Mouse (Mus musculus) adrenal gland (tissue): ENCODE measurements around the gene Cyp2d40.
"Not testable (repeated sequence)": the region's sequence is repeated elsewhere in the genome, so short reads cannot be mapped to it uniquely, and the experiment has no call there.

ENCODE experiments used
- intact Hi-C: fragments of 180-260 bp; cut with DNase I; formaldehyde crosslinking; loops from one replicate; pipeline ENCODE4 v1.15.1; 2025
- long read RNA-seq, 2 experiments: library from polyadenylated mRNA; unstranded; transcript quantifications; one replicate each; pipeline ENCODE4 v2.0.0; 2020; ENCODE audit warnings: borderline replicate concordance in 1 of 2; ENCODE audit not compliant: insufficient replicate concordance in 1 of 2

The Cyp2d40 gene
- long read RNA-seq, experiment 1: 0 reads
- long read RNA-seq, experiment 2: 0 reads

DNA sequence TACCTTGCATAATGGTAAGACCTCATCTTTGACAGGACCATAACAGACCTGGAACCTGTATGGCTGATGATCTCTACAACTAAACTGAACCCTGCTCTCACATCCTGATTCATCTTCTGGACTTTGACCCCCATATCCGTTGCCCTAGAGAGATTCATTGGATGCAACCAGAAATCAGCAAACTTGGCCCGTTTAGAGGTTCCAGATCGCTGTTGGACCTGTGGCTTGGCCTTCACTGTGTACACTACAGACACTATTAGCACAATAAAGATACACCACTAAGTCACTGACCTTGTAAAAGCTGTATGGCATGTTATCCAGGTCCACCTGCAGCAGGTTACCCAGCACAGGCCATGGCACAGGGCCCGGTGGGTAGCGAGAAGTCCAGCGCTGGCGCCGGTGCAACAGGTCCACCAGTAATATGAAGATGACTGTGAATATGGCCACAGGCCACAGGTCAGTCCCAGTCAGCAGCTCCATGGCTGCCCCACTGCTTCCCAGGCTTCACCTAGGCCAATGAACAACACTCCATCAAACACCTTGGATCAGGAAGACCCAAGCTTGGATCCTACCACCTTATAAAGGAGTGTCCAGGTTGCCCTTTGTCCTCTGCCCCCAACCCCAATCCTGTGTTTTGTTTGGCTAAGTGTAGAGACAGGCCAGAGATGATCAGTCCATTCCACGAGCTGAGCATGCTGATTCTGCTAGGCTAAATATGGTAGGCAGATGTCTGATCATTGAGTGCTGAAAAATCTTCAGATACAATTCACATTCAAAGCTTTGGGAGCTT is at the start of gene Cyp2d40:
Cyp2d40 (minus strand) TSS at position 553 of the 790 bp plus-strand sequence.
- intact Hi-C loops: no loop called here

DNA sequence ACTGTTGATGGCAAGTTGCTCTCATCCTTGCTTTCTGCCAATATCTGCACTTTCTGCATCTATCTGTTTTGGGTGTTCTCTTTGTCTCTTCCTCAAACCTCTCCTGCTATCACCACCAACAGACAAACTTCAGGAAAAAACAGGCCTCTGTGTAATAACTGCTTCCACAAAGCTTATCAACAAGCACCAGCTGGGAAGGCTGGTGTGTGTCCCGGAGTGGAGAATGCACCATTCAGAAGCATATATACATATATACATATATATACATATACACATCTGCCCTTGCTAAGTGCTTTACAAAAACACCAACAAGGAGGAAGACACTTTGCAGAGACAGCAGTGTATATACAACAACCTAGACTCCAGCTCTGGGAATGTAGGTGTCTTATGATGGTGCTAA is 46.6 kb upstream of the Cyp2d40 start:
- intact Hi-C loops: loop anchor here (5.0 kb wide), 1 partner anchor 397 kb away; no protein-coding TSS in a partner anchor

DNA sequence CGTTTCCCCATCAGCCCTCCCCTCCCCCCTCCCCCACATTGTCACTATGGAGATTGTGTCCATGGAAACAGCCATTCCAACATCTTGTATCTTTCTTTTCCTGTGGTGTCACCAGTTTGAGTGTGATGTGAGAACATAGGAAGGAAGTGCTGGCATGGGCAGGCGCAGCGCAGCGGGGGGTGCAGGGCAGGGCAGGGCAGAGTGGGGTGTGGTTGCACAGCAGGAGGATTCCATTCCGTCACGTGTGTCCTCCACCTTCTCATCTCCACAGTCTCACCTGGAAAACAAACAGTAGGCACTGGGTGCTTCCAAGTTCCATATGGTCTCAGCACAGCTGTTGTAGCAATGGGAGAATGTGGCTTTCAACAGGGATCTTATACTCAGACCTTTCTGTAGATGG is 45.5 kb upstream of the Cyp2d40 start:
- intact Hi-C loops: loop anchor here (10.0 kb wide), 1 partner anchor 305 kb away; no protein-coding TSS in a partner anchor

DNA sequence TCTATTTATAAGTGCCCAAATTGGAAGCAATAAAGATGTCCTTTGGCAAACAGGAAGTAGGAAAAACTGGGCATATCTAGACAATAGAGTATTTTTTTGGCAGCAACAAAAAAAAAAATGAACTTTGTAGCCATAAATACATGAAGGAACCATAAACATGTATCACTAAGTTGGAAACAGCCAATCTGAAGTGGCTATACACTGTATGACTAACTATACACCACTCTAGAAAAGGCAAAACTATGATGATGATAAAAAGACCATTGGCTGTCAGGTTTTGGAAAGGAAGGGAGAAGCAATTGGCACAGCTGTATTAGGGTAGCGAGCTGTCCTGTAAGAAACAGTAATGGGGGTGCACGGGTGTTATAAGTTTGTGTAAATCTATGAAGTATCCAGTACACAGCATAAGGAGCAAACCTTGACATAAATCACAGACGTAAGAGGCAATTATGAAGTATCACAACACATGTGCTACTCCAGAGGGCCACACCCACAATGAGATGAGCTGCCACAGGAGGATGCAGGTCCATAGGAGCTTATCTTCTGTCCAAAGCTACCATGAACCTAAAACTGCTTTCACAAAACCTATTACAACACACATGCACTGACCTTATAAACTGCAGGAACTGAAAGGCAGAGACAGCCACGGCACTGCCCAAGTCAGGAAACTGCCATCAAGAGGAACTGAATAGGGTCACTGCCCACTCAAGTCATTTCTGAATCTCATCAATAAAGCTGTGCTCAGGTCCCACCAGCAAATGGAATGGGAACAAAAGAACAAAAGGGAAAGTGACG is 43.2 kb upstream of the Cyp2d40 start:
- intact Hi-C loops: loop anchor here (10.0 kb wide), 1 partner anchor 308 kb away; no protein-coding TSS in a partner anchor

DNA sequence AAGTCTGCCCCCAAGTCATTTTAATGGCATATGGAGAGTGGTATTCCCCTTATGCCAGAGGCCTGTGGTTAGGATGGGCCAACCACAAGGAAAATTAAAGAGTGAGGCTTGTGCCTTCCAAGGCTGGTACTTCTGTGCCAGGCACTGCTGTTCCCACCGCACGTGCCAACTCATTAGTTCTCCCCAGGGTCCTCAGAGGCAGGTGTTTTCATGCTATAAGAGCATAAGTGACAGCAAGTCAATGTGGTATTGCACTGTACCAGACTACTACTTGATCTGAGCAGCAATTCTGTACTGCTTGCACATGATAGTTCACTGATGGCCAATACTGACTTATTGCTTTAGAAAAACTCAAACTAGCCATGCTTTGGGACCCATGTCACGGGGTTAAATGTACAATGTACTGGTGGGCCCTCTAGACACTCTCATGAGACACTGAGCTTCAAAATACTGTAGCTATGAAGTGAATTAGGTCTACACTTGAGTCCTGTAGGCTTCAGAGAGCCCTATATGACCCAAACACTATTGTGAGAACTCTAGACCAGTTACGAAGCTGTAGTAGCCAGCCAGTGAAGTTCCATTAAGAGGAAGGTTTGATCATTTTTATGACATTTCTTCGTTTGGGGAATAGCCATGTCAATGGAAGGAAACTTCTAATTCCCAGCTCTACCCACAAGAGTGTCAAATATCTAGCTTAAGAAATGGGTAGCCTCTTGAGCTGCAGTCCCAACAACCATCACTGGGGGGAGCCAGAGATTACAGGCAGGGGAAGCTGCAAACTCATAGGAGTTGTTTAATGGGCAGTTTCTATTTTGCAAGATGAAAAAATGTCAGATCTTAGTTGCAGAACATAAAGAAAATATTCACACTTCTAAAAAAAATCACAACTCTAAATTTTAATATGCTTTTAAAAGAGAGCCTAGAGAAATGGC is 41.0 kb upstream of the Cyp2d40 start:
- intact Hi-C loops: loop anchor here (2.0 to 10.0 kb wide), 2 partner anchors 232 to 310 kb away; no protein-coding TSS in a partner anchor

DNA sequence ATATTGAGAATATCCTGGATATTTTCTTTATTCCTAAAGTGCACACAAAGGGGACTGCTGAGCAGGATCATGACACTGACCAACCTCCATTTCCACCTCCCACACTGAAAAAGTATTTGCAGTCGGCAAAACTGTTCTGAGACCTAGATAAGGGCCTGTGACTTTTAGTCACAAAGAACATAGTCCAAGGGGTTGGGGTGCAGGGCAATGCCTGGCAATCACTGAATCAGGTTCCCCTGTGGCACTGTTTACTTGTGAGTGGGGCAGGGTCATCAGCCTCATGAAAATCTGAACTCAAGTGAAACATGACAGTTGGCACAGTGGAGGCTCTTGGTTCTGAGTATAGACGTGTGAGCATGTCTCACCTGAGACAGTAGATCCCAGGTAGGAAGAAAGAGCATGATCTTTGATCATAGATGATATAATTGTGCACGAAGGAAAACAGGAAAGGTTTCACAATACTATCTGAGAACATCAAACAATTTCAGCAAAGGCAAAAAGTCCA is 32.0 kb upstream of the Cyp2d40 start:
- intact Hi-C loops: no loop called here

DNA sequence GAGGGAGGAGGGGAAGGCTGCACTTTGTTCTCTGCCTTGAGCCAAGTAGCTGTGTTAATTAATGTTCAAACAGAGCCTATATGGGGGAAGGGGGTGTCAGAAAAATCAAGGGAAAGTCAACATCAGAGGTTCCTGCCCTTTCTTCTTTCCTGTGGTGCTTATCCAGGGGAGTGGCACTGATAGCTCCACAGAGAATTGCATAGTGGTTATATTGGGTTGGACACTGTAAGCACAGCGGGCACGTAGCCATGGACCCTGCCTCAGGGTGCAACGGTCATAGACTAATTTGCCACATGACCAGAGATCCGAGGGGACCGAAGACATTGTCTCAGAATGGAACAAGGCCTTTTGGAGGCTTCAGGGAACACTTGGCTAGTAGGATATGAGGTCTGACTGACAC is 30.3 kb upstream of the Cyp2d40 start, which contains the start of gene Cyp2d26:
Cyp2d26 (minus strand) TSS at position 18 of the 400 bp plus-strand sequence.
- intact Hi-C loops: no loop called here

DNA sequence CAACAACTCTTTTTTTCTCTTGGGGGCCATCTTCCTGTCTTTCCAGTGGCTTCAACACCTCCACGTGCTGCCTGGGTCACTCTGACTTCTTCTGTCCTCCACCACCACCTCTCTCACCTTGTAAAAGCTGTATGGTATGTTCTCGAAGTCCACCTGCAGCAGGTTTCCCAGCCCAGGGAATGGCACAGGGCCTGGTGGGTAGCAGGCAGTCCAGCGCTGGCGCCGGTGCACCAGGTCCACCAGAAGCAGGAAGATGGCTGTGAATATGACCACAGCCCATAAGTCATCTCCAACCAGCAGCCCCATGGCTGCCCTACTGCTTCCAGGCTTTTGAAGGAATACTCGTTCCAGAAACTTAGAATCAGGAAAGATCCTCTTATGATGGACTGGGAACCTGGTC is 29.9 kb upstream of the Cyp2d40 start:
- intact Hi-C loops: no loop called here

DNA sequence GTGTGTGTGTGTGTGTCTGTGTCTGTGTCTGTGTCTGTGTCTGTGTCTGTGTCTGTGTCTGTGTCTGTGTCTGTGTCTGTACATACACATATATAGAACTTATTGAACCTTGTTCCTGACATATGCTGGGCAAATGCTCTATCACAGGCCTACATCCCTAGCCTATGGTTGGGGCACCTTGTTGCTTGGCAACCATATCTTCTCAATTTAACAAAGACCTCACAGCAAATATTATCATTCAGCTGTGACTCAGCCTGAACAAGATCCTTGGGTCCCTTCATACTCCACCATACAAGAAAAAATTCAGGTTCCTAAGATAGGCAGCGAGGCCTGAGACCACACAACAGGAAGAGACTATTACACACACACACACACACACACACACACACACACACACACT is 29.5 kb upstream of the Cyp2d40 start:
- intact Hi-C loops: no loop called here

DNA sequence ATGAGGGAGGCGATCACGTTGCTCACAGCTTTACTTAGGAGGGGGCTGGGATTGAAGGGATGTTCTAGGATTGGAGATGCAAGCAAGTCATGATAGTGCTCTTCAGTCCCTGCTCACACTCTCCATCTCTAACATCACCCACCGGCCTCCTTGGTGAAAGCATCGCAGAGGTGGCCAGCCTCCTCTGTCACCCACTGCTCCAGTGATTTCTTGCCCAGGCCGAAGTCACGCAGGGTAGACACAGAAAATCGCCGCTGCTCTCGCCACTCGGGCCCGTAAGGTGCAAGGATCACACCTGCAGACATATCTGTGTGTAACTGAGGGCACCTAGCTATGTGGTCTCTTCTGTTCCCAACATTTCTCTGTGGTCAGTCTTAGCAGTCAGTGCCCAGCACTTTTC is 28.6 kb upstream of the Cyp2d40 start:
- intact Hi-C loops: no loop called here

DNA sequence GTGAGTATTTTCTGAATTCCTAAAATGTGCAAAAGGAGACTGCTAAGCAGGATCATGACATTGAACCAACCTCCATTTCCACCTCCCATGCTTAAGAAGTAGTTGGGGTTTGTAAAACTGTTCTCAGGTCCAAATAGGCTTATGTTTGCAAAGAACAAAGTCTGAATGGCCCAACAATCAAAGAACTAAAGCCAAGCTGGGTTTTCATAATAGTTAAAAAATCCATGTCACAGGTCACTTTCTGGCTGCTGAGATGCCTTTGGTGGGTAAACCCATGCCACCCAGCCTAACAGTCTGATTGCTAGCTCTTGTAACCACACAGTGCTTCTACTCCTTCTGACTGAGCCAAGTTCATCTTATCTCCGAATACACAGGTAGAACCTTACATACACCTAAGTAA is 20.6 kb upstream of the Cyp2d40 start:
- intact Hi-C loops: no loop called here

DNA sequence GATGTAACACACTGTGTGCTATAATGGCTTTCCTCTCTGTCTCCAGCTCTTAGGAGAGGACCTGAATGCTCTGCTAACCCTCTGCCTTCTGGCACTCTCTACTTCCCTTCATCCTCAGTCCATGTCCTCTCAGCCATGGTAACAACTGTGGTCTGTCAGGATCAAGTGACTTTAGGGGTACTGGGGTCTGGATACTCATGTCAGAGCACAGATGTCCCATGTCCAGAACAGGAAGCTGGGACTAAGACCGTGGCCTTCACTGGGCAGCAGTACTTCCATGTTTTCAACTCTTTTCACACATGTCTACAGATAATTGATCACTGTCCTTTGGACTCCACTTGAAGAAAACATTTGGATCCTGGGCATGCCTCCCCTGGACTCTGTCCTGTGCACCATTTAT is 19.8 kb upstream of the Cyp2d40 start:
- intact Hi-C loops: loop anchor here (2.0 kb wide), 1 partner anchor 101 kb away; no protein-coding TSS in a partner anchor

DNA sequence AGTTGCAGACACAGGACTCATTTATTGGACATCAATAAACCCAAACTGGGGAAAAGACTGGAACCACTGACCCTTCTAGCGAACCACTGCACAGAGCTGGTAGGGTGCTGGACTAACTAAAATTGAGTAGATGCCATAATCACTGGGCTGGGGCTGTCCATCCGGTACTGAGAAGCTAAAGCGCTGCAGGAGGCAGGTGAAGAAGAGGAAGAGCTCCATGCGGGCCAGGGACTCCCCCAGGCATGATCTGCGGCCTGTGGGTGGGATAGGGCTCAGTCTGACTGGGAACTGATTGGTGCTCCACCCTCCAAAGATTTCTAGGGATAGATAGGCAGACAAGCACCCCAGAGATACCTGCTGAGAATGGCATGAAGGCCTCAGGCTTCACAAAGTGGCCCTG is 13.9 kb upstream of the Cyp2d40 start:
- intact Hi-C loops: not testable (repeated sequence)

DNA sequence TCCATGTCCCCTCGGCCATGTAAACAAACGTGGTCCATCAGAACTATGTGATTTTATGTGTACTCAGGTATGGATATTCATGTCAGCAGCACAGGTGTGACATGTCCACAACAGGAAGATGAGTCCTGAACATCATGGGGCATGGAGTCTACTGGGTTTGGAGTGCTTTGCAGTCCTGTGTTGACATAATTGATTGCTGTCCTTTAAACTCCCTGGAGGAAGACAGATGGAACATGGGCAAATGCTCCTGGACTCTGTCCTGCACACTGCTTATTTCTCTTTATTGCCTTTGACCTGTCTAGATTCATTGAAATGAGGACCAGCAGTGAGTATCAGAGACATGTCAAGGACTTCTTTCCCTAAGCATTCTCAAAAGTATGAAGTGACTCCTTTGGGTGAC is 2.0 kb upstream of the Cyp2d40 start:
- intact Hi-C loops: no loop called here

DNA sequence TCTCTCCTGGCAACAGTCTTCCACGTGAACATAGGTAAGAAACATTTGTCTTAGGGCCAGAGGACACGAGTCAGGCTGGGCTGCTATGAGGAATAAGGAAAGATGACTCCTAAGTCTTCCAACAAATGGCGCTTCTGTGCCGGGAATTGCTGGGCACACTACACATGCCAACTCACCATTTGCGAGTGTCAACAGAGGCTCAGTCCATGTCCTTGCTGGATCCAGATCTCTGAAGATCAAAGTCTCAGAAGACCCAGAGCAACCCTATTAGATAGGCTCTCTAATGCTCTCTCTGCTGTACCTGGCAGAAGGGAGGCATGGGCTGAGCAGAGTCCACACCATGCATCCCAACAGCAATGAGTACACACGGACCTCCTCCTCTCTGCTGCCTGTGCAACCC is 898 bp upstream of the Cyp2d40 start:
- intact Hi-C loops: no loop called here

DNA sequence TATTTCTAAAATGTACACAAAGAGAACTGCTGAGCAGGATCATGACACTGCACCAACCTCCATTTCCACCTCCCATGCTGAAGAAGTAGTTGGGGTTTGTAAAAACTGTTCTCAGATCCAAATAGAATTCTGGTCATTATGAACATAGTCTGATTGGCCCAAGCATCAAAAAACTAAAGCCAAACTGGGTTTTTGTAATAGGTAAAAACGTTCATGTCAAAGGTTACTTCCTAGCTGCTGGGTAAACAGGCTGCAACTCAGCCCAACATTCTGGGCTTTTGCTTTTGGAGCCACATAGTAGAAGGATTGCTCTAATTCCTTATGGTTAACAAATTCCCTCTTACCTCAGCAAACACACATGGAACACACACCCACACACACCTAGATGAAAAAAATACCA is 15.8 kb downstream of the Cyp2d40 start:
- intact Hi-C loops: no loop called here

DNA sequence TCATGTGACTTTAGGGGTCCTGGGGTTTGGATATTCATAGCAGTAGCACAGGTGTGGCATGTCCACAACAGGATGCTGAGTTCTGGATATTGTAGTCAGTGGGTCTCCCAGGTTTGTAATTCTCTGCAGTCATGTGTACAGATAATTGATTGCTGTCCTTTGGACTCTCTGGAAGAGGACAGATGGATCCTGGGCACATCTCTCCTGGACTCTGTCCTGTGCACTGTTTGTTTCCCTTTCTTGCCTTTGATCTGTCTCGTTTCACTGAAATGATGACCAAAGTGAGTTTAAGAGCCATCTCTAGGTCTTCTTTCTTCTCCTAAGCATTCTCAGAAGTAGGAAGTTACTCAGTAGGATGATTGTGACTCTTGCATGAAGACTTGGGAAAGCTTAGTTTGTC is 16.5 kb downstream of the Cyp2d40 start:
- intact Hi-C loops: no loop called here

DNA sequence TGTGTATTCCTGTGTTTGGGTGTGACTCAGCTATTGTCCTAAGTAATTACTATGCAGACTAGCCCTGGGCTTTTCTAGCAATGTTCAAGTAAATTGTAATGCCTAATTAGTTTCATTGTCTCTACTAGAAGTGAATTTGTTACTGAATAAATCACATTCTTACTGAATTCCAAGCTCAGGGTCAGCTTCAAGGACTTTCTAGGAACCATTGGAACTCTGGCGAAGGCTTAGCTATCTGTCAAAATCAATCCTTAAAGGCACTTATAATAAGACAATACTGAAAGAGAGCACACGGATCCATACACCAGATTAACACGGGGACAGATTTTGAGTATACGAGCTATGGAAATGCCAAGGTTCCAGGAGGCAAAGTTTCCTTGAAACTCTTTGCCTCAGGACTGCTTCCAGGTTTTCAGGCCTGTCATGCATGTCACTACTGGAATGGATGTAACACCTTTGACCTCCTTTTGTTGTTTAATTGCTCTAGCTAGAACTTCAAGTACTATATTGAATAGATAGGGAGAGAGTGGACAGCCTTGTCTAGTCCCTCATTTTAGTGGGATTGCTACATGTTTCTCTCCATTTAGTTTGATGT is 30.6 kb downstream of the Cyp2d40 start:
- intact Hi-C loops: not testable (repeated sequence)
